Mouse (Mus musculus): ENCODE results near the gene Iqgap2. TPM values are rescaled to one million over a fixed set of nuclear protein-coding genes. Genes with fewer than 3 reads are reported as not detected.
A peak's percentile ranks its signal among the peaks of the same experiment; 100 is the strongest.

Iqgap2 gene
- total RNA-seq, 2 experiments from 2014 or later = 149 to 229 TPM

- peak; percentile 36 to 56 for DNase-seq
Observed at GRCm38 (mm10) chr13:95583237-95584189, 308.2 kb downstream of the Iqgap2 start.

- no peak for DNase-seq
Observed at GRCm38 (mm10) chr13:95581850-95582249, 309.9 kb downstream of the Iqgap2 start.

GRCm38 (mm10) chr13:95578016-95578697 is 313.6 kb downstream of the Iqgap2 start:
- no peak for DNase-seq

Other genes starting within 250 kb of the Iqgap2 start
- gene F2rl2, start 195.1 kb downstream of the Iqgap2 start, total RNA-seq (2021) = under 1 TPM in 1 of 2 experiments, not detected in 1; 0.30 TPM
- 10 to 100 TPM; 20.8 to 29.6 TPM for gene Gm20075, start 189.5 kb upstream of the Iqgap2 start, total RNA-seq (2021)
- gene Gm17190, start 190.1 kb upstream of the Iqgap2 start, total RNA-seq (2021) = not detected
- 1 to 10 TPM; 1.3 to 2.8 TPM for gene Sv2c, start 240.7 kb upstream of the Iqgap2 start, total RNA-seq (2021)